Mouse (Mus musculus) midbrain, embryonic 15.5 days (tissue): Measurements from ENCODE around the gene Pigv. TPM values are rescaled to one million over a fixed set of nuclear protein-coding genes. Genes with fewer than 3 reads are reported as not detected.

Source experiments
- ATAC-seq: fragments of 200-750 bp; cut with Nextera tagmentation; replicated peaks from 2 replicates; pipeline ENCODE4 v1.8.0; 2017; ENCODE audit warnings: moderate TSS enrichment
- H3K27ac ChIP-seq: fragments of 300-500 bp; sonication (generic); 2 replicates; pipeline ENCODE4 v1.5.1; 2015; ENCODE audit warnings: mild to moderate bottlenecking, inconsistent platforms
- H3K27me3 ChIP-seq: fragments of 300-500 bp; sonication (generic); replicated peaks from 2 replicates; pipeline ENCODE4 v1.6.1; 2015; ENCODE audit warnings: inconsistent platforms
- H3K36me3 ChIP-seq: fragments of 300-500 bp; sonication (generic); replicated peaks from 2 replicates; pipeline ENCODE4 v1.6.1; 2015; ENCODE audit warnings: inconsistent platforms
- H3K4me1 ChIP-seq: fragments of 300-500 bp; sonication (generic); 2 replicates; pipeline ENCODE4 v1.6.1; 2015; ENCODE audit warnings: inconsistent platforms
- H3K4me2 ChIP-seq: fragments of 300-500 bp; sonication (generic); 2 replicates; pipeline ENCODE4 v1.6.1; 2015; ENCODE audit warnings: inconsistent platforms, mild to moderate bottlenecking, moderate library complexity
- H3K4me3 ChIP-seq: fragments of 300-500 bp; sonication (generic); 2 replicates; pipeline ENCODE4 v1.5.1; 2015; ENCODE audit warnings: mild to moderate bottlenecking, inconsistent platforms
- H3K9ac ChIP-seq: fragments of 300-500 bp; sonication (generic); 2 replicates; pipeline ENCODE4 v1.6.1; 2015; ENCODE audit warnings: mild to moderate bottlenecking, inconsistent platforms
- H3K9me3 ChIP-seq: fragments of 300-500 bp; sonication (generic); 2 replicates; pipeline ENCODE4 v1.6.1; 2016; ENCODE audit warnings: inconsistent platforms
- WGBS: fragments of 180-500 bp; shearing (Covaris S2); methylation state at CpG from one replicate; pipeline ENCODE4 v1.1.7; 2015; ENCODE audit warnings: mixed read lengths; 5-methylcytosine and 5-hydroxymethylcytosine counted together
- polyA plus RNA-seq: library from polyadenylated mRNA; unstranded; fragments of >200 nt; fragmentation: Nextera tagmentation; extraction: Ambion mirVana; gene quantifications from 2 replicates; pipeline ENCODE4 v1.2.1, GENCODE M21; 2015

The Pigv gene
- polyA plus RNA-seq, 1 experiment from 2014 or later: 16.0 TPM

DNA sequence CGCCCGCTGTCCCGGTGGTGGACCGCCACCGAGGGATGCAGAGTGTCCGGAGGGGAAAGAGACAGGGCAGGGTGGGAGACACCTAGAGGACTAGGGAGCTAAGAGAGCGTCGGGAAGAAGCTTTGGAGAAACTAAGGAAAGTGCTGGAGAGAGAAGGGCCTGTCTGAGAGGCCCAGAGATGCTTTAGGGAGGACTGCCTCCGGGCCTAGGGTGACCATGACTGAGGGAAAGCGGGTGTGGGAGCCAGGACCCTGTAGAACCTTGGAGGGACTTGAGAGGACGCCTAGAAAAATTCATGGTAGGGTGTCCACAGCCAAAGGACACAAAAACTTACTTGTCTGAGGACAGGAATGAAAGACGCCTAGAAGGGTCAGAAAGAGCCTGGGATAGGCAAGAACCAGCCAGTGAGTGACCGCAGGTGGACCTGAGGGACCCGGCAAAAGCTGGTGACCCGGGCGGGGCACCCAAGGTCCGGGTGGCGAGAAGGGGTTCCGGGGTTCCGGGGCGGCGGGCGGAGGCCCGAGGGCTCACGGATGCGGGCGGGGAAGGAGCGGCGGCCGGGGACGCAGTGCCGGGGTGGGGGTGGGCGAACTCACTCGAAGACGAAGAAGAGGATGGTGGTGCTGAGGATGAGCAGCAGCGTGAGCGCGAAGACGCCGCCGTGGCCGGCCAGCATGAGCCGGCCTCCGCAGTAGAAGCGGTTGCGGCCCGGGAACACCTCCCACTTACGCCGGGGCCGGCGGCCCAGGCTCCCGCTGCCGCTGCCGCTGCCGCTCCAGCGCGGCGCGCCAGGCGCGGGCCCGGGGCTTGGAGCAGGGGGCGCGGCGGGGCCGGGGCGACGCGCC lies 39.7 kb downstream of the Pigv start:
- ATAC-seq: peak; percentile 76
- Histone ChIP-seq H3K9ac (peak overlapping the region; percentile 92), H3K4me2 (peak overlapping the region; percentile 71), H3K9me3 (no peaks in the 10 kb centered on the region), H3K4me1 (peaks cover 31% of the 10 kb centered on the region), H3K4me3 (peak overlapping the region; percentile 87), H3K36me3 (no peaks in the 10 kb centered on the region), H3K27ac (peak overlapping the region; percentile 87), H3K27me3 (no peaks in the 10 kb centered on the region)
- under 1% methylated on average over 51 of the region's 69 CpGs for WGBS

DNA sequence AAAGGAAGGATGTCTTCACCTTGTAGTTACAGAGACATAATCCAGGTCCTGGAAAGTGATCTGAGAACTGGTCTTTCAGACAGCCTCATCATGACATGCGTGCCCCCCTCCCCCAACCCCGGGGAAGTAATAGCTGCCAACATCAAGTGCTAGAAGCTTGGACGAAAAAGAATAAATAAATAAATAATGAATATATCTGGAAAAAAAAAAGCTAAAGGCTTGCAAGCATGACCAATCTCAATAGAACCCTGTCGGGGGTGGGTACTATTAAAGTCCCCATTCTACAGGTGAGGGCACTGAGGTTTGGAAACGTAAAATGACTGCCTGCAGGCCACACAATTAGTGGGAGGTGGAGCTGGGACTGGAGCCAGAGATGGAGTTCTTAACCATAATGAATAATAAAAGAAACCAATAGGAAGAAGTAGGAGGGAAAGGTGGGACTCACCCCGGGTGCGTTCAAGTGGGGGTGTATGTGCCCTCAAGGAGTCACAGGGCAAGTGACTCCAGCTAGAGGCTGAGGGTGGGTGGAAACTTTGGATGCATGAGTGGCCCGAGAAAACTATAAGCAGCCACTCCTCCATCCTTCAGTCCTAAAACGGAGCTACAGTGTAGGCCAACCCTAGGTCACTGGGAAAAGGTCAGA lies 40.6 kb downstream of the Pigv start:
- no peak for ATAC-seq
- Histone ChIP-seq H3K9ac (peak overlapping the region; percentile 92), H3K4me1 (peaks cover 31% of the 10 kb centered on the region), H3K27ac (no peak overlapping the region), H3K27me3 (no peaks in the 10 kb centered on the region), H3K36me3 (no peaks in the 10 kb centered on the region), H3K9me3 (no peaks in the 10 kb centered on the region), H3K4me2 (peak overlapping the region; percentile 71), H3K4me3 (peak overlapping the region; percentile 87)
- 31% methylated on average over 9 of the region's 9 CpGs for WGBS

DNA sequence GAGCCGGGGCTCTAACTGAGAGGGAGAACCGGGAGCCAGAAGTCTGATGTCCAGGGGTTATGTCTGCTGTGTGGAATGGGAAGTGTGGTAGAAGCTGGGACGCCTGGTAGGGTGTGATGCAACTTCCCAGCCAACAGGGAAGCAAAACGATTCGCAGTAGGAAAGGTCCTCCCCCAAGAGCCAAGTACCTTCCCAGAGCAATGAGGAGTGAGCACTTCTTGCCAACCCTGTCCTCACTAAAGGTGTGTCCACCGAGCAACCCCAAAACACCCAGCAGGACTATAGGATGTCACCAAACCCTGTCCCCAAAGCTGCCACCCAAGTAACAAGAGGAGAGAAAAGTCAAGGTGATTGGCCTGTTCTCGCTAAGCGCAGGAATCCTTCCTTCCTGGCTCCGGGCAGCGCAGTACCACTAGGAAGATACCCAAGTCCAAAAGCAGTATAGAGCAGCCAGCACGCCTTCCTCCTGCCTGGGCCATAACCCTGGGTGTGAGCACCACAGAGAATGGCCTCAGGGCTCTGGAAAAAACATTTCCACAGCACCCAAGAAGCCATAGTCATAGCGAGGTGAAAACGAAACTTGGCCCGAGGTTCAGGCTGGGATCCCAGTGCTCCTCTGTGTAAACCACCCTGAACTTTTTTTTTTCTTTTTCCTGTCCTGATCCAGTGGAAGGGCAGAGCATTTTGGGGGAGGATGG lies 41.2 kb downstream of the Pigv start:
- ATAC-seq: no peak
- peak overlapping the region; percentile 71 for H3K4me2 ChIP-seq
- no peaks in the 10 kb centered on the region for H3K9me3 ChIP-seq
- H3K9ac ChIP-seq: no peak overlapping the region
- peaks cover 31% of the 10 kb centered on the region for H3K4me1 ChIP-seq
- 0 out of 2 replicates have a peak overlapping the region, but pooled peaks have one; percentile 87 for H3K4me3 ChIP-seq
- H3K36me3 ChIP-seq: no peaks in the 10 kb centered on the region; the same call in 1 of the 2 replicates
- no peaks in the 10 kb centered on the region for H3K27me3 ChIP-seq
- 83% methylated on average over 14 of the region's 14 CpGs for WGBS
- no peak overlapping the region for H3K27ac ChIP-seq

DNA sequence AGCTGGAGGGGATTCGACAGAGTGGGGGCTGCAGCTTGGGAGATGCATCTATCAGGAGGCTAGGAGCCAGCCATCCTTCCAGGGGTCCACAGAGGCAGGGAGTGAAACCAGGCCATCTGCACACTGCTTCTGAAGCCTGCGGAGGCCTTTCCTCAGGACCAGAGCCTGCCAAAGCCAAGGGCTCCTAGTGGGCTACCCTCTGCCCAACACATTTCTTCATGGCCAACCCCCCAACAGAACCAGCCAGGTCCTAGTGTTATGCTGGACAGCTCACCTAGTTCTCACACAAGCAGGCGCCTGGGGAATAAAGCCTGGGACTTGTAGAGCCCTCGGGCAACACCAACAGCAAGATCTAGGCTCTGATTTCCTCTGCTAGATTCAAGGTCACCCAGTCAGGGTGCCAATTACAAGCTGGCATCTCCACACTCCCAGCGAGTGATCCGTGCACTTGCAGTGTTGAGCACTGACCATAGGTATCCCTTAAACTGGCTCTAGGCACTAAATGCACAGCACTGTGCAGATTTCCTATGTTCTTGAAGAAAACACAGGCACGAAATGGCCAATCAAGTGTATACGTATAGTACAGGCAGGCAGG lies 42.0 kb downstream of the Pigv start:
- no peak overlapping the region for H3K9ac ChIP-seq
- H3K4me1 ChIP-seq: peaks cover 31% of the 10 kb centered on the region
- H3K27ac ChIP-seq: no peak overlapping the region
- ATAC-seq: no peak
- H3K9me3 ChIP-seq: no peaks in the 10 kb centered on the region
- H3K4me2 ChIP-seq: no peak overlapping the region
- WGBS: 89% methylated on average over 8 of the region's 8 CpGs
- H3K4me3 ChIP-seq: no peak overlapping the region
- H3K27me3 ChIP-seq: no peaks in the 10 kb centered on the region
- H3K36me3 ChIP-seq: no peaks in the 10 kb centered on the region; the same call in 1 of the 2 replicates

DNA sequence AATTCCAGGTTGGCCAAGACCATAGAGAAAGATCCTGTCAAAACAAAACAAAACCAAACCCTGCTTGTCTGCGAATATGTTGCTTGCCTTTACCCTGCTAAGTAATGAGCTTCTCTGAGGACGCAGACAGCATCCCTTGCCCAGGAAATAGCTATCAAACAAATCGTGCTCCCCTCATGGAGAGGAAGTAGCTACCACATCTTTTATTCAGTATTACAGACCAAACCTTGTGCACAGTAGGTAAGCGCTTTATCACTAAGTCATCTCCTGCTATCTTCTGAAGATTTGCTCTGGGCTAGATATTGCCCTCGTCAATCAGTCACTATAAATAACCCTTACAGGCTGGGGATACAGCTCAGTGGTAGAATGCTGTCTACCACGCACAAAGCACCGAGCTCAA lies 43.3 kb downstream of the Pigv start:
- H3K4me1 ChIP-seq: peaks cover 31% of the 10 kb centered on the region
- 88% methylated on average over 7 of the region's 7 CpGs for WGBS
- no peak overlapping the region for H3K4me2 ChIP-seq
- no peaks in the 10 kb centered on the region for H3K9me3 ChIP-seq
- peaks cover 4% of the 10 kb centered on the region; the same call in 1 of the 2 replicates for H3K36me3 ChIP-seq
- no peak overlapping the region for H3K4me3 ChIP-seq
- ATAC-seq: no peak
- no peak overlapping the region for H3K9ac ChIP-seq
- no peaks in the 10 kb centered on the region for H3K27me3 ChIP-seq
- no peak overlapping the region for H3K27ac ChIP-seq

DNA sequence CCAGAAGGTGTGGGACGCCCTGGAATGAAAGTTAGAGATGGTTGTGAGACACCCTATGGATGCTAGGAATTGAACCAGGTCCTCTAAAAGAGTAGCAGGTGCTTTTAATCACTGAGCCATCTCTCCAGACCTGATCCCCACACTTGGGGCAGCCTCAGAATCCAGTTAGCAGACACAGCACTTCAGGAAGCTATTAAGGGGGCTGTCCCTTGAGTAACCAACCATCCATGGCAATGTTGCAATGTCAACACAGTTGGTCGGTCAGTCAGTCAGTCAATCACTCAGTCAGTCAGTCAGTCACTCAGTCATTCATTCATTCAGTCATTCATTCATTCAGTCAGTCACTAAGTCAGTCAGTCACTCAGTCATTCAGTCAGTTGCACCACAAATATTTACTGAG lies 43.9 kb downstream of the Pigv start:
- Histone ChIP-seq H3K9ac (no peak overlapping the region), H3K4me3 (no peak overlapping the region), H3K36me3 (peaks cover 8% of the 10 kb centered on the region; the same call in 1 of the 2 replicates), H3K4me2 (no peak overlapping the region), H3K9me3 (no peaks in the 10 kb centered on the region), H3K27me3 (no peaks in the 10 kb centered on the region), H3K4me1 (peaks cover 28% of the 10 kb centered on the region), H3K27ac (no peak overlapping the region)
- 84% methylated on average over 2 of the region's 2 CpGs for WGBS
- ATAC-seq: no peak

DNA sequence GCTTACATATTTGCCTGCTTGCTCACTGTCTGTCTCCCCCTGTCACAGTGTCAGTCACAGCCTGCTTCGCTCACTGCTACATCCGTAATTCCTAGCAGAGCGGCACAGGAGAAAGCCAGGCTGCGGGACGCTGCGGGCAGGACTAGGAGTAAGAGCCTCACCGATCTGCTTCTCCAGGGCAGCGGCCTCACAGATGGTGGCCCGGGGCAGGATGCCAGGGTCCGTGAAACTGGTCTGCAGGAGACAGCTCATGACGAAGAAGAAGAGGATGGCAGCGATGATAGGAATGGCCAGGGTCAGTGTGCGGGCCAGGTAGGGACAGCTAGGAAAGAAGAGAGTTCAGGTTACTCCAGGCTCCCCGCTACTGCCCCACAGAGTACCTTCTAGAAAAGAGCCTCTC lies 45.4 kb downstream of the Pigv start:
- H3K4me3 ChIP-seq: no peak overlapping the region
- no peaks in the 10 kb centered on the region for H3K9me3 ChIP-seq
- WGBS: 94% methylated on average over 14 of the region's 14 CpGs
- peaks cover 19% of the 10 kb centered on the region for H3K4me1 ChIP-seq
- no peak overlapping the region for H3K27ac ChIP-seq
- H3K27me3 ChIP-seq: no peaks in the 10 kb centered on the region
- ATAC-seq: no peak
- H3K9ac ChIP-seq: no peak overlapping the region
- H3K4me2 ChIP-seq: no peak overlapping the region
- peaks cover 8% of the 10 kb centered on the region; the same call in 1 of the 2 replicates for H3K36me3 ChIP-seq

DNA sequence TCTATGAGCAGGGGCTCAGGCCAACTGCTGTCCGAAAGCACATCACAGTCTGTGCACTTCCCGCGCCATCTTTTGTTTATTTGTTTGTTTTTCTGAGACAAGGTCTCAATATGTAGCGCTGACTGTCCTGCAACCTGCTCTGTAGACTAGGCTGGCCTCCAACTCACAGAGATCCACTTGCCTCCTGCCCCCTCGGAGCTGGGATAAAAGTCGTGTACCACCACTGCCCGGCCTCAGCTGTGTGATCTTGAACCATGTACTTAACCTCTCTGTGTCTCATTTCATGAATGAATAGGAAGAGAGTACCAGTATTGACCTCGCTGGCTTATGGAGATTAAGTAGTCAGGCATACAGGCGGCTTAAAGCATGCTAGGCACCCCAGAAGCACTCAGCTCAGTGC lies 45.8 kb downstream of the Pigv start:
- Histone ChIP-seq H3K4me3 (no peak overlapping the region), H3K4me2 (no peak overlapping the region), H3K9me3 (no peaks in the 10 kb centered on the region), H3K9ac (no peak overlapping the region), H3K27ac (no peak overlapping the region), H3K36me3 (peaks cover 8% of the 10 kb centered on the region; the same call in 1 of the 2 replicates), H3K27me3 (no peaks in the 10 kb centered on the region), H3K4me1 (peaks cover 15% of the 10 kb centered on the region)
- ATAC-seq: no peak
- WGBS: 80% methylated on average over 9 of the region's 9 CpGs

DNA sequence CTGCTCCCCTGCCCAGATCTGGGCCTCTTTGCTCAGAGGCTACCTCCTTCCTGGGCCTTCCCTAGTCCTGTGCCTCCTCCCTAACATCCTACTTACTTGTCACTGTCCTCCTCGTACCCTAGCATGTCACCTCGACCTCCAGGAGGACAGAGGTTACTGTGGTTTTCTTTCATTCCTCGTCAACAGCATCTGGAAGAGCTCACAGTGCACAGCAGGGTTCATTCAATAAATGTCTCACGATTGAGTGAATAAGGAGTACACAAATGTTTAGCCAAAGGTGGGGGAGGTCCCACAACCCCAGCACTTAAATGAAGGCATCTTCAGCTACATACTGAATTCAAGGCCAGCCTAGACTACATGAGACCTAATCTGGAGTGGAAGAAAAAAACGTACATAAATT lies 46.2 kb downstream of the Pigv start:
- H3K4me2 ChIP-seq: no peak overlapping the region
- H3K9ac ChIP-seq: no peak overlapping the region
- H3K36me3 ChIP-seq: peaks cover 8% of the 10 kb centered on the region; the same call in 1 of the 2 replicates
- 34% methylated on average over 5 of the region's 5 CpGs for WGBS
- no peaks in the 10 kb centered on the region for H3K27me3 ChIP-seq
- H3K9me3 ChIP-seq: no peaks in the 10 kb centered on the region
- ATAC-seq: no peak
- peaks cover 11% of the 10 kb centered on the region for H3K4me1 ChIP-seq
- H3K27ac ChIP-seq: no peak overlapping the region
- H3K4me3 ChIP-seq: no peak overlapping the region

DNA sequence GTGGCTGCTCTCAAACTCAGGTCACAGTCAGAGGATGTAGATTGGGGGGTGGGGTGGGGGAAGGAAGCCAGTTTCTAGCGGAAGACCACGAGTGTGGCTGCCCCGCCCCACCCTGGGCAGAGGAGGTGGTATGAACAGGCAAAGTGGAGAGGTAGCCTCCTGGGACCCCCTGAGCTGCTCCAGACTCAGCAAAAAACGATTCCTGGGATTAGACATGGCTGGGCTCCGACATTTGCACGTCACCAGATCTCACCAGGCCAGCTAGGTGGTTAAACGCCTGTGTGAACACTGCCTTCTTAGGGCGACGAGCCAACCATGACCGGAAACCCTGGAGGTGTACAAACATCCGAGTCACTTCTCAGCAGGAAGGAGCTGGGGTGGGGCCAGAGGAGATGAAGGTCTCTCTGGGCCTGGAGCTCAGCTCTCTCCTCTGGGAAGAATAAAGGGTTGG lies 46.8 kb downstream of the Pigv start:
- no peaks in the 10 kb centered on the region for H3K9me3 ChIP-seq
- no peak overlapping the region for H3K4me3 ChIP-seq
- no peak overlapping the region for H3K9ac ChIP-seq
- H3K4me1 ChIP-seq: peaks cover 6% of the 10 kb centered on the region; the same call in 1 of the 2 replicates
- H3K4me2 ChIP-seq: no peak overlapping the region
- H3K36me3 ChIP-seq: peaks cover 8% of the 10 kb centered on the region; the same call in 1 of the 2 replicates
- 44% methylated on average over 11 of the region's 11 CpGs for WGBS
- H3K27ac ChIP-seq: no peak overlapping the region
- ATAC-seq: no peak
- H3K27me3 ChIP-seq: no peaks in the 10 kb centered on the region

DNA sequence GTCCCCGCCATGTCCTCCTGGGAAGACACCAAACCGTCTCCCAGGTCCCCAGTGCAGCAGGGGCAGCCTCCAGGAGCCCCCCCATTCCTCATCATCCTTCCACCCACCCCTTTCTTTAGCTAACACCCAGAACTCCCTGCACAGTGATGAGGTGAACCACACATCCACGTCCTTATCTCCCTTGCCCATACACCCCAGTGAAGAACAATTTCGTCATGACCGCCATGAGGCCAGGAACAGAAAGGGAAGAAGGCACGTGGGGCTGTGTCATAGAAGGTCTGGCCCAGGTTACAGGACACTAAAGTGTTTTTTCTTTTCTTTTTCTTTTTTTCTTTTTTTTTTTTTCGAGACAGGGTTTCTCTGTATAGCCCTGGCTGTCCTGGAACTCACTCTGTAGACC lies 47.6 kb downstream of the Pigv start:
- Histone ChIP-seq H3K4me1 (no peaks in the 10 kb centered on the region), H3K27me3 (no peaks in the 10 kb centered on the region), H3K27ac (no peak overlapping the region), H3K9me3 (no peaks in the 10 kb centered on the region), H3K36me3 (peaks cover 8% of the 10 kb centered on the region; the same call in 1 of the 2 replicates), H3K4me3 (no peak overlapping the region), H3K4me2 (no peak overlapping the region), H3K9ac (no peak overlapping the region)
- 92% methylated on average over 7 of the region's 7 CpGs for WGBS
- no peak for ATAC-seq
